Mouse (Mus musculus) midbrain, postnatal 0 days (tissue): ENCODE measurements at regions not wholly inside any gene's neighbourhood (a gene's known extent, or its start where the extent isn't known, plus 50 kb on each side); places are given as distances from the start of the nearest gene placed in this dataset.

ENCODE experiments used
- ATAC-seq: fragments of 200-750 bp; cut with Nextera tagmentation; 2 replicates; pipeline ENCODE4 v1.8.0; 2017; ENCODE audit warnings: moderate number of reproducible peaks, mild to moderate bottlenecking, moderate TSS enrichment, moderate library complexity; ENCODE audit not compliant: low FRiP score
- DNase-seq: peaks from one replicate; pipeline ENCODE4 v3.0.0-alpha.2; 2015; ENCODE audit warnings: low spot score
- H3K27ac ChIP-seq: fragments of 300-500 bp; sonication (generic); 2 replicates; pipeline ENCODE4 v1.5.1; 2014; ENCODE audit warnings: low read depth, mild to moderate bottlenecking, low read length, mixed read lengths
- H3K27me3 ChIP-seq: fragments of 300-500 bp; sonication (generic); 2 replicates; pipeline ENCODE4 v1.6.1; 2014; ENCODE audit warnings: low read length, control low read depth, mixed read lengths; ENCODE audit not compliant: insufficient read depth
- H3K36me3 ChIP-seq: fragments of 300-500 bp; sonication (generic); 2 replicates; pipeline ENCODE4 v1.6.1; 2014; ENCODE audit warnings: low read length, control low read depth, mixed read lengths; ENCODE audit not compliant: insufficient read depth
- H3K4me1 ChIP-seq: fragments of 300-500 bp; sonication (generic); 2 replicates; pipeline ENCODE4 v1.6.1; 2014; ENCODE audit warnings: mild to moderate bottlenecking, control low read depth, antibody characterized with exemption, low read length, mixed read lengths; ENCODE audit not compliant: insufficient read depth
- H3K4me2 ChIP-seq: fragments of 300-500 bp; sonication (generic); 2 replicates; pipeline ENCODE4 v1.6.1; 2014; ENCODE audit warnings: low read depth, mild to moderate bottlenecking, low read length, mixed read lengths; ENCODE audit not compliant: poor library complexity, severe bottlenecking
- H3K4me3 ChIP-seq: fragments of 300-500 bp; sonication (generic); 2 replicates; pipeline ENCODE4 v1.5.1; 2014; ENCODE audit warnings: low read depth, mild to moderate bottlenecking, low read length, moderate library complexity
- H3K9ac ChIP-seq: fragments of 300-500 bp; sonication (generic); replicated peaks from 2 replicates; pipeline ENCODE4 v1.6.1; 2014; ENCODE audit warnings: mild to moderate bottlenecking, low read length, moderate library complexity, mixed read lengths; ENCODE audit not compliant: poor library complexity, severe bottlenecking
- H3K9me3 ChIP-seq: fragments of 300-500 bp; sonication (generic); 2 replicates; pipeline ENCODE4 v1.6.1; 2016; ENCODE audit warnings: low read length, control low read depth
- CTCF ChIP-seq: IDR thresholded peaks from 2 replicates; pipeline ENCODE4 v1.5.1; 2016; ENCODE audit warnings: antibody characterized with exemption, mild to moderate bottlenecking
- WGBS: fragments of 180-500 bp; shearing (Covaris S2); extraction: QIAGEN DNeasy Blood & Tissue Kit; methylation state at CpG from one replicate; pipeline ENCODE4 v1.1.7; 2014; 5-methylcytosine and 5-hydroxymethylcytosine counted together

DNA sequence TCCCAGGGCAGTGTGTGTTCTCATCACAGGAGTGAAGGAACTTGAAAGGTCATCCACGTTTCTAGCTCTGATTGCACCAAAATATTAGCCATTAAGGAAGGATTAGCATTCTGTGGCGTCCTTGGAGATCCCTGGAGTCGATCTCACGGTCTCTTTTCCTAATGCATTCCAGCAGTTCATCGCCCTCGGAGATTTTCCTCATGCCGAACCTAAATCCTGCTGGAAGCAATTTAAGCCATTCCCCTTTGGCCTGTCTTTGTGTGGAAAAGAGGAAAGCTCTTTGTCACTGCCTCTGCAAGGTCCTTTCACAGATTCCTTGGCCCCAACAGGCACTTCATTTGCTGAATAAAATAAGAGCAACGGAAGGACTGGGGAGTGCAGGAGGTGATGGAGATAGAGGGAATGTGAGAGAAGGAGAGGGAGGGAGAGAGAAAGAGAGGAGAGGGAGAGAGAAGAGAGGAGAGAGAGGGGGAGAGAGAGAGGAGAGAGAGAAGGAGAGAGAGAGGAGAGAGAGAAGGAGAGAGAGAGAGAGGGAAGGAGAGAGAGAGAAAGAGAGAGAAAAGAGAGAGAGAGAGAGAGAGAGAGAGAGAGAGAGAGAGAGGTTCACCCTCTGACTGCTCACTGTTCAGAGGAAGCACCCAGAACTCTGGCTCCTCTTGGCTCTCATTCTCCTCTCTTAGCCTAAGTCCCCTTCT, 177.2 kb upstream of the Zfp462 start:
- Histone ChIP-seq H3K9ac (no peak overlapping the region), H3K27ac (no peak overlapping the region), H3K9me3 (no peaks in the 10 kb centered on the region), H3K4me1 (no peaks in the 10 kb centered on the region), H3K4me2 (no peak overlapping the region), H3K4me3 (no peak overlapping the region), H3K36me3 (no peaks in the 10 kb centered on the region), H3K27me3 (no peaks in the 10 kb centered on the region)
- ATAC-seq (no peak), DNase-seq (no peak)
- TF ChIP-seq CTCF: no peak
- WGBS: 15% methylated on average over 8 of the region's 8 CpGs

DNA sequence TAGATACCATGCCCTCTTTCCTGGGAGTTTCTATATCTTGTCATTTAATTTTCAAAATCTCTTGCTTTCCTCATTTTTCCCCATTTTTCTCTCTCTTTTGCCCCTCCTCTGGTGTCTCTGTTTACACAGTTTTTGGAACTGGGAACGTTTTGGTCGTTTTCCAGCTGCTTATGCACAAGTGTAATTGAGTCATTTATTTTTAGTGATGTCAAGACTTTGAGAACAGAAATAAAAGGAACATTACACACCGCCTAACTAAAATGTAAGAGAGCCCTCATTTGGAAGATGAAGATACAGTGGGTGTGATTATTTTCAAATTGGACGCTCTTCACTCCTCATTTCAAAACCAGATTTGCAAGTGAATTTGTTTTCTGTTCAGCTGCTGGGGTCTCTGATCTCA, 176.0 kb upstream of the Zfp462 start:
- no peak overlapping the region for H3K9ac ChIP-seq
- no peak overlapping the region for H3K4me3 ChIP-seq
- WGBS: 37% methylated on average over 4 of the region's 4 CpGs
- DNase-seq (peak; percentile 37), ATAC-seq (no peak)
- no peaks in the 10 kb centered on the region for H3K4me1 ChIP-seq
- no peaks in the 10 kb centered on the region for H3K27me3 ChIP-seq
- no peak overlapping the region for H3K4me2 ChIP-seq
- no peaks in the 10 kb centered on the region for H3K9me3 ChIP-seq
- no peak overlapping the region for H3K27ac ChIP-seq
- no peak for TF ChIP-seq CTCF
- no peaks in the 10 kb centered on the region for H3K36me3 ChIP-seq

DNA sequence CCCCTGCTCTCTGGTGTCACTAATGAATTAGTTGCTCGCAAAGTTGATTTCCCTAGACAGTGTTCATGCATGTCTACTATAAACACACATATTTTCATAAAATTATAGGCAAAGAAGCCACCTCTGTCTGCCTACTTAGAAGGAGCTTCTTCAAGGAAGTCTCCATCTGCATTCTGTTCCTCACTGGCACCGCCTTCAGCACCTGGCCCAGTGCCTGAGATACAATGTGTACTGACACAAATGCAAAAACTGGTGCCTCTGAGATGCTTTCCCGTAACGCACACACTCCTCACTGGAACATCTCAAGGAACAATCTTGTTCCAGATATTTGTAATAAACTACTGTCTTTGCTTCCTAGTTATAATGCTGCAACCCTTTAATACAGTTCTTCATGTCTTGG, 170.8 kb upstream of the Zfp462 start:
- H3K4me2 ChIP-seq: no peak overlapping the region
- no peak for TF ChIP-seq CTCF
- ATAC-seq (no peak), DNase-seq (no peak)
- no peak overlapping the region for H3K27ac ChIP-seq
- 94% methylated on average over 4 of the region's 4 CpGs for WGBS
- no peak overlapping the region for H3K9ac ChIP-seq
- no peaks in the 10 kb centered on the region for H3K36me3 ChIP-seq
- no peak overlapping the region for H3K4me3 ChIP-seq
- no peaks in the 10 kb centered on the region for H3K27me3 ChIP-seq
- H3K9me3 ChIP-seq: no peaks in the 10 kb centered on the region
- H3K4me1 ChIP-seq: no peaks in the 10 kb centered on the region

DNA sequence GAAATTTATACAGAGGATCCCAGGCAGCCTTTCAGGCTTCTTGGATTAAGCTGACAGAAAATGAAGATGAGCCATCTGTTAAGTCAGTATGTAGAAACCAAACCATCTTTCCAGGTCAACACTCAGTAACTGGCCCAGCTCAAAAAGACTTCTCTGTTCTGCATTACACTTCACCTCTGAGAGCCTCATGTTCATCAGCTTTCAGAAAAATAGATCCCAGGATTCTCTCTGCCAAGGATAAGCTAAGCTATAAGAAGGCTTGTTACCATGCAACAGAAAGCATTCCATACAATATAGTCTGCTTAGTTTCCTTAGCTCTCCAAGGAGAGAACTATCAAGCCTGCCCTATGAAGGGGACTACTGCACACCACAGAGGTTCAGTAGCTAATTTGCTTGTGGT, 170.1 kb upstream of the Zfp462 start:
- no peak overlapping the region for H3K4me2 ChIP-seq
- H3K36me3 ChIP-seq: no peaks in the 10 kb centered on the region
- H3K4me1 ChIP-seq: no peaks in the 10 kb centered on the region
- DNase-seq (no peak), ATAC-seq (no peak)
- no peaks in the 10 kb centered on the region for H3K27me3 ChIP-seq
- H3K4me3 ChIP-seq: no peak overlapping the region
- H3K9me3 ChIP-seq: no peaks in the 10 kb centered on the region
- no peak for TF ChIP-seq CTCF
- no peak overlapping the region for H3K9ac ChIP-seq
- no peak overlapping the region for H3K27ac ChIP-seq

DNA sequence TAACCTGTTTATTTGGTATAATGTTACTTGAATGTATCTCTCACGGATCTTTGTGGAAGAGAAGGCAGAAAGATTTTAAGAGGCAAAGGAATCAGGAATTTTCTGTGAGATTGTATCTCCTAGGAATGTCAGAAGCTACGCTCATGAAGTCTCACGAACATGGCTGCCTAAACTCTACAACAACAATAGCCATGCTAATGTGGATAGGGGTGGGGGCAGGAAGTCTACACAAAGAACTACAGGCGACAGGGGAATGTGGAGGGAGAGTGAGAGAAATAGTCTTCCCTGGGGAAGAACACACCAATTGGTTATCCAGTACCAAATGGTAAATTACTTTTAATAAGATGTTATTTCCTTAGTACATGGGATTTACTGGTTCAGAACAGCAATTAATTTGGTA, 164.3 kb upstream of the Zfp462 start:
- ATAC-seq: no peak
- TF ChIP-seq CTCF: no peak
- no peaks in the 10 kb centered on the region for H3K9me3 ChIP-seq

DNA sequence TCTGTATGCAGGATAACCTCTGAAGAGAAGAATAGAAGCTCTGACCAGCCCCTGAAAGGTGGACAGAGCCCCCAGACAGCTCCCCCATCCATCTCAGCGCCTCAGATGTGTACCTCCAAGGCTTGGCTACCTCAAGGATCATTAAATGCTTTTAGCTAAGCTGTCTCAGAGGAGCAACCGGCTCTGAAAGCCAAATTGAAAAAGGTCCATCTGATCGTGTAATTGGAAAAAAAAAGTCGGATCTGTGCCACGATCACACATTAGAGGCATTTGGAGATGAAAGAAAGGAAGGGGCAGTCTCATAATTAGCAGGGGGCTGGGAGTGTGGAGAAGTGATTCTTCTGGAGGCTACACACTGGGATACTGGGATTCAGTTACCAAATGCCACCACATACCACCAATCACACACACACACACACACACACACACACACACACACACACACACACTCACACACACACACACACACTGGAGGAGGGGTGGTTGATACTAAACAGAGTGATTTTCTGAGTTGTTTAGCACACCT, 153.6 kb upstream of the Zfp462 start:
- Histone ChIP-seq H3K9ac (no peak overlapping the region), H3K4me2 (no peak overlapping the region), H3K27ac (no peak overlapping the region), H3K4me3 (no peak overlapping the region), H3K27me3 (no peaks in the 10 kb centered on the region), H3K36me3 (no peaks in the 10 kb centered on the region), H3K4me1 (no peaks in the 10 kb centered on the region), H3K9me3 (no peaks in the 10 kb centered on the region)
- ATAC-seq: no peak
- 45% methylated on average over 5 of the region's 5 CpGs for WGBS
- TF ChIP-seq CTCF: no peak
- DNase-seq: peak; percentile 59

More for the DNA sequence above, 164.3 kb upstream of the Zfp462 start:
- Histone ChIP-seq H3K4me3 (no peak overlapping the region), H3K4me1 (no peaks in the 10 kb centered on the region), H3K27ac (no peak overlapping the region), H3K9ac (no peak overlapping the region), H3K27me3 (no peaks in the 10 kb centered on the region), H3K36me3 (no peaks in the 10 kb centered on the region), H3K4me2 (no peak overlapping the region)
- DNase-seq: no peak
- WGBS: 56% methylated on average over 4 of the region's 4 CpGs
